Mouse (Mus musculus): ENCODE measurements around the gene Pip4k2c.
A peak's percentile ranks its signal among the peaks of the same experiment; 100 is the strongest.

The Pip4k2c gene

DNA sequence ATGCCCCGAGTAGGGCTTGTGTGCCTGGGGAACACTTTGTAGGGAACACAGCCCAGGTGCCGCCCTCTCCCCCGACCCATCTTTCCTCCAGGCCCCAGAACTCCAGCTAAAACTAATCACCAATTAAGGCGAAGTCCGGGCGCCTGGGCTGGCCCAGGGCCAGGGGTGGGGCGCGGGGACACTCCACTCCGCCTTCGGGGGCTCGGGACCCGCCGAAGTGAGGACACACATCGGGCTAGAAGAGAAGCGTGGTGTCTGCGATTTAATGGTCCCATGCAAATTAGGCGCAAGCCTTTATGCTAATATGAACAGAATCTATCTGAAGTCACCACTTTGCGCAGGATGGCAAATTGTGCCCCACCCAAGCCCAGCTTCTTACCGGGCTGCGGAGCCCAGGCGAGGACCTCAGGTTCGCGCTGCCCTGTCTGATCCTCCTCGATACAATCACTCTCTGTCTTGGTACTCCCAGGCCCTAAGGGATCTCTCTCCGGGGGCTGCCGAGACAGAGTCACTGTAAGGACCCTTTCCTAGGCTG lies 22.2 kb downstream of the Pip4k2c start:
- no peak for DNase-seq (ENCODE audit: low read depth, low spot score)

DNA sequence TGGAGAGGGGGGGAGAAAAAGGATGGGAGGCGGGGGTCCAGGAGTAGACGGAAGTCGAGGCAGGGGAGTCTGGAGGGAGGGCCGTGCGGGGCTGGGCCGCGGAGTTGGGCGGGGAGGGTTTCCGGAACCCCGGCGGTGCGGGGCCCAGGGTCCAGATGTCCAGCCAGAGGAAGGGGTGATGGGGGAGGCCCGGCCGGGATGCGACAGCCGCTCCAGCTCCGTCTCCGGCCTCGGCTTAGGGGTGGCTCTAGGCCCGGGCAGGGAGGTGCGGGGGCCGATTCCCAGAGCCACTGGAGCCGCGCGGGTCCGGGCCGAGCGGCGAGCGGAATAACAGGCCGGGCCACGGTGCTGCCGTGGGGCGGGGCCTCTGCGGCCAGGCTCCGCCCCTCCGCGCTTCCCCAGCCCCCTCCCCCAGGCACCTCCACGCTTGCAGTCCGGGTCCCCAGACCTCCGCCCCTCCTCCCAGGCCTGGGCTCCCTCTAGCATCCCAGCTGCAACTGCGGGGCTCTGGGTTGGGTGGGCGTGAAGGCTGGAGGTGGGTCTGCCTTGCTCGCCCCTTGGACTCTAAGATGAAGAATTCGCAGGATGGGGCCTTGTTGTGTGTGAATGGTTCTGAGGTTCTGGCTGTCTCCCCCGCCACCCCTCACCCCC lies 22.8 kb downstream of the Pip4k2c start:
- peak; percentile 86 for DNase-seq (ENCODE audit: low read depth, low spot score)

DNA sequence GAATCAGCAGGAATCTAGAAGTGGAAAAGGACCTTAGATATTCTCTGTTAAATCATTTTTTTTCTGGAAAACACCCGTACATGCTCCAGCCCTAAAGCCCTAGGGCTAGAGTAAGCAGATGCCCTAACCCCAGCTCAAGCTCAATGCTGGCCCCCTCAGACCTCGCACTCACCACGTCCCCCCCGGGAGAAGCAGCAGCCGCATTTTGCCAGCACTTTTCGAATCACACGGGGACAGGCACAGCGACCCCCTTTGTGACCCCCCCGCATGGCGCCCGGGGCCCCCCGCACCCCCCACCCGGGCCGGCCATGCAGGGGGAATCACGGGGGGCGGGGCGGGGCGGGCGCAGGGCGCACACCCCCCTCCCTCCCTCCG lies 23.3 kb downstream of the Pip4k2c start:
- no peak for DNase-seq (ENCODE audit: low read depth, low spot score)

DNA sequence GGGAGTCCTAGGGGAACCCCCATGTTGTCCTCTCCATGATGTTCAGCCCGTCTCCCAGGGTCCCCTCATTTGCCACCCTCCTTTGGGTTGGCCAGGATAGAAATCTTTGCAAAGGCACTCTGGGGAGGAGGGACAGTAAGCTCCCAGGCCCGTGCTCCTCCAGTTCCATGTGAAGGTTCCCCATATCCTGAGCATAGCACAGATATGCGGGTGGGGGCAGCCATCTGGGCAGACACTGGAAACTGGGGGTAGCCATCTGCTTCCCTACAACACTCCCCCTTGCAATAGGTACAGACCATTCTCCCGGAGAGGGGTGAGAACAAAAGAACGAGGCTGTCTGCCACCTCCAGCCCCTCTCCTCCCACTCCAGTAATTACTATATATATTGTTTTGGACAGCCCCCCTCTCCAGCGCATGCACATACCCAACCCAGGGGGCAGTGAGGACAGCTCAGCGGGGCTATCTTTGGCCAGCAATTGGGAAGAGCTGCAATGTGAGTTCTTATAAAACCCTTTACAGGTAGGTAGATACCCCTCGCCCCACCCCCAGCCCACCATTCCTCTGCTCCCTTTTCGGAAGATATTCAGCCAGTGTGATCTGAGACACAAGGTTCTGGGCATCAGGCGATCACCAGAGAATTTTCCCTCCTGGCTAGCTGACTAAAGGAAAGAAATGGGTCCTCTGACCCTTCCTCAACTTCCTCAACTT lies 23.9 kb downstream of the Pip4k2c start:
- no peak for DNase-seq (ENCODE audit: low read depth, low spot score)

DNA sequence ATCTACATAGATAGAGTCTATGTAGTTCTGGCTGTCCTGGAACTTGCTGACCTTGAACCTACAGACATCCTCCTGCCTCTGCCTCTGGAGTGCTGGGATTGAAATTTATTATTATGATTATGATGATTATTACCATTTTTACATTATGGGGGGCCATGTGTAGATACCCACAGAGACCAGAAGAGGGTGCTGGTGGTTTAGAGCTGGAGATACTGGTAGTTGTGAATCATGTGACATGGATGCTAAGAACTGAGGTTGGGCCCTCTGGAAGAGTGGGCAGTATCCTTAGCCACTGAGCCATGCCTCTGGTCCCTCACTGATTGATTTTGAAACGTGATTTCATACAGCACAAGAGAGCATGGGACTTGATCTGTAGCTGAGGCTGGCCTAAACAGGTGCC lies 24.9 kb downstream of the Pip4k2c start:
- DNase-seq (ENCODE audit: low read depth, low spot score) = peak; percentile 31

DNA sequence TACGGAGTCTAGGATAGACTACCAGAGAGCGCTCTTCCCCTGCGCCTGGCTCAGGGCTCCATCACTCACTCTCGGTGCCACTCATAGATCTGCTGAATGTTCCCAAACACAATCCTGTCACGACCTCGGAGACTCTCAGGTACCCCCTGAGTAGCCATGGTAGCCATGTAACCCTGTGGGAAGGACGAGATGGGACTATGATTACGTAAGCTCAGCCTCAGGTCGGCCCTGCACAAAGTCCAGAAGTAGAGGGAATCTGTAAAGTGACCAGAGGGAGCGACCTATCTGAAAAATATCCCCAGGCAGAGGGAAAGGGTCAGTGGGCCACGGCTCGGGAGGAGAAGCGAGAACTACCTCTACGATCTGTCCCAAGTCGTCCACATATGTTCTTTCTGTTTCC lies 25.9 kb downstream of the Pip4k2c start:
- no peak for DNase-seq (ENCODE audit: low read depth, low spot score)

DNA sequence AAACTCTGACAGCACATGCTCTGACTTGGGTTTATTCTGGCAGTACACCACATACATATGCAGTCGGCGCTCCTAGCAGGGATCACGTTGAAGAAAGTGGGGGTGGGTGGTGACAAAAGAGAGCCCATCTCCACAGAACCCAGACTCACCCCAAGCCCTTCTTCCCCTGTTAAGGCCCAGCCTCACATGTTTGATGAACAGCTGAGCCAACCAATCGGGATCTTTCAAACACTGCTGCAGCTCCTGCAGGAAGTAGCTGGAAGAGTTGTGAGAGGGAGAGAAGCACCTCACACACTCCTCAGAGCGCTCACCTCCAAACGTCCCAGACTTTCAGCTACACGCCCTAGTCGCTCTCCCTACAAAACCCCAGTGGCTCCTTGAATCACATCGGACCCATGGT lies 26.3 kb downstream of the Pip4k2c start:
- peak; percentile 86 for DNase-seq (ENCODE audit: low read depth, low spot score)

DNA sequence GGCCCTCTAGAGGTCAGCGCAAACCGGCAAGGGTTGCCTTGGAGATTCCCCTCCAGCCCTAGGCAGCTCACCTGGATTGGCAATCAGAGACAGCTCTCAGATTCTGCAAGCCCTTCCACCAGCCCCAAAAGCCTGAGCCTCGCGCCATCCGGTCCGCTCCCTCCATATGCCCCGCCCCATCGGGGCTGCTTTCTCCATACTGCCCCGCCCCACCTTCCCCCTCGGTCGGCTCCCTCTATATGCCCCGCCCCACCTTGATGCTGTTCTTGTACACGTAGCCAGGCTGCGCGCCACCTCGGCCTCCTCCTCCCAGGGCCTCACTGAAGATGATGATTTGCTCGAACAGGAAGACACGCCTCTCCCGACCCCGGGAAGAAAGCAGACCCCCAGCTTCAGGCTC lies 27.6 kb downstream of the Pip4k2c start:
- peak; percentile 93 for DNase-seq (ENCODE audit: low read depth, low spot score)

DNA sequence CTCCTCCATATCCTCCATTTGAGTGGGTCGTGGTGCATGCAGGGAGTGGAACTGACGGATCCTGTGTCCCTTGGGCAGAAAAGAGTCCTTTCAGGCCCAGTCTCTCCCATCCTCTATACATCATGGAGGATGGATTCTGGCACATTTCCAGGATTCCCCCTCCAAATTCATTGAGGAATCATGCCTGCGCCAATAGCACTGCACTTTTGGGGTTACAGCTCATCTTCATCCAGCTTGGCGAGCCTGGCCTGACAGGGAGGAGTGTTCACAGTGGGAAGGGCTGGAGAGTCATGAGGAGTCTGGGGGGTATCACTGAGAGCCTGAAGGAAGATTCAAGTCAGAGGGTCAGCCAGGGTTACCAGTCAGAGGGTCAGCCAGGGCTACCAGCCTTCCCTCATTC lies 28.8 kb downstream of the Pip4k2c start:
- no peak for DNase-seq (ENCODE audit: low read depth, low spot score)

DNA sequence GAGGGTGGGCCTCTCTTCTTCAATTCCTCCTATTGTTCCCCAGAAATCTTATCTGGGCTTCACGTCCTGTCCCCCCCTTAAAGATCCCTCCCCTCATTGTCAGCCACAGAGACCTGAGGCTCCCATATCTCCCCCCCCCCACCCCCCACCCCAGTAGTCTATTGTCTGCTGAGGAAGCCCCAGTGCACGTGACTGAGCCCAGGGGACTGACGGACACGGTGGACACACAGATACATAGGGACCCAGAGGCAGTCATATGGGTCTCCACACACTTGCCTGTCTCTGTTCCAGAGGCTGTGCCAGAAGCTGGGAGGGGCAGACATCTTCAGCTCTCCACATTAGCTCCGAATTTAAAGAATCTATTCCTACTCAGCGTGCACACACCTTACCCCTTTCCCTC lies 29.8 kb downstream of the Pip4k2c start:
- no peak for DNase-seq (ENCODE audit: low read depth, low spot score)

DNA sequence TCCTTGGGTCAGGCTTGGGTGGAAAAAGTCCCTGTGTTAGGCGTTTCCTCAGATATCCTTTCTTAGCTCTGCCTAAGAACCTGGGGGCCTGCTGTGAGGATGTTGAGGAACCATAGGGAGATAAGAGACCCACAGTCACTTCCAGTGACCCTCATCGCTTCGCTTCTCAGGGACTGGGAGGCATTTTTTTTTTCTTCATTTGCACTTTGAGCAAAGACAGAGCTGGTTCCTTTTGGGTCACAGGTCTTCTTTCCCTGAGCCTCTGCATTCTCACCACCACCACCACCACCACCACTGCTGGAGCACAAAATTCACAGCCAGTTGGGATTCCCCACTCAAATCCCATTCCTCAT lies 30.7 kb downstream of the Pip4k2c start:
- DNase-seq (ENCODE audit: low read depth, low spot score) = no peak

DNA sequence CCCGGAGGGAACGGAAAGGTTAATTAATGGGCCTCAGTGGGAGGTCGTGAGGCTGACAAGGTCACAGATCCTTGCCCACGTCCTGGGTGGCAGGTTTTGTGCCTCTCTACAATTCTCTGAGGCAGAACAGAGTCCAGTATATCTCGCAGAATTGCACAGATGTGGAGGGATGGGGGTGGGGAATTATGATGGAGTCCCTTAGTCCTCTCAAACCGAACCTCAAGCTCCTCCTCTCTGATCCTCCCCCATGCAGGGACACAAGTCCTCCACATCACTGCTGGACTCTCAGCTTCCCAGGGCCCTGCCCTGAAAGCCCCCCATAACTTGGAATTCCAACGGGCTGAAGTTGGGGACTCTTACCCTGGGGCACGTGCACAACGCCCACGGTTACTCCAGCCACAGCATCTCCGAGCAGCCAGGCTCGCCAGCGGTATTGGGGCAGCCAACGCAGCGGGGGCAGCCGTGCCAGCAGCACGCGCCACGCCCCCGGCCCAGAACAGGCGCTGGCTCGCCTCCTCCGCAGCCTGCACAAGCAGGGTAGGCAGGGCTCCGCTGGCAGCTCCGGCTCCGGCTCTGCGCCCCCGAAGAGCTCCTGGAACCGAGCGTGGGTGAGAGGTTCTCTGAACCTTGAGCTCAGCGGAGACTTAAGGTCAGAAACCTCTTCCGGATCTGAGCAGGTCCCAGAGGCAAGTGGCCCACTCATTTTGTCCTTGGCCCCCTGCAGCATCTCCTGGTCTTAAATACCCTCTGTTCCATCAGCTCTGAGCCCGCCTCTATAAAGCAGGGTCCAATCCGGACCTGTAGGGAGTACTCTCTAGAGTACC lies 31.3 kb downstream of the Pip4k2c start, which contains the start of gene Slc26a10:
Gene Slc26a10, minus strand, starts transcription at position 775 of the 824 bp plus-strand sequence.
- no peak for DNase-seq (ENCODE audit: low read depth, low spot score)

DNA sequence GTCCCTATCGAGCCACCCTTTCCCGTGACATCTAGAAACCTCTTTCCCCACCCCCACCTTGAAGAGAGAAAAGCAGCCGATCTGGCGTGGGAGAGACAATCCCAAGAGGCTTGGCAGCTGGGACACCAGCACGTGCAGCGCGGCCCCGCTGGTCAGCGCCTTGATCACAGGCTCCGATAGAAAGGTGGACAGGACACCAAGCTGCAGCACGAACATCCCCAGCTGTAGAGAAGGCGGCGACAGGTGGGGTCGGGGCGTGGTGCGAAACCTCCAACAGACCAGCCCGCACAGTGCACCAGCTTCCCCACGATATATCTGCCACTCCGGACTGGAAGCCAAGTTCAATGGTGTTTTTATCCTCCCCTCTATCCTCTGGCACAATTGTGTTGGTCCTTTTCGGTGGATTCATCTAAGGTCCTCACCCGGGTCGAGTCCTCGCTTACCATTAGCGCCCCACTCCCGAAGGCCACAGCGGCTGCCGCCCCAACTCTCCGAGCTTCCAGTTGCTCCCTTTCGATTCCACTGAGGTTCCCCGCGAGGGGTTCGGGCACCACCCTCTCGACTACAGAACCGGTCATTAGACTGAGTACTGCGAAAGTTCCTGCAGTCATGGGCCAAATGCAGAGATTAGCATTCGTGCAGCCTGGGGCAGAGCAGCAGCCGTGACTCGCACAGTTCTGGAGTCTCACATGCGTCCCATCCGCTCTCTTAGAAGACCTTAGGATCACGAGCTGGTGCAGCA lies 32.9 kb downstream of the Pip4k2c start:
- no peak for DNase-seq (ENCODE audit: low read depth, low spot score)

DNA sequence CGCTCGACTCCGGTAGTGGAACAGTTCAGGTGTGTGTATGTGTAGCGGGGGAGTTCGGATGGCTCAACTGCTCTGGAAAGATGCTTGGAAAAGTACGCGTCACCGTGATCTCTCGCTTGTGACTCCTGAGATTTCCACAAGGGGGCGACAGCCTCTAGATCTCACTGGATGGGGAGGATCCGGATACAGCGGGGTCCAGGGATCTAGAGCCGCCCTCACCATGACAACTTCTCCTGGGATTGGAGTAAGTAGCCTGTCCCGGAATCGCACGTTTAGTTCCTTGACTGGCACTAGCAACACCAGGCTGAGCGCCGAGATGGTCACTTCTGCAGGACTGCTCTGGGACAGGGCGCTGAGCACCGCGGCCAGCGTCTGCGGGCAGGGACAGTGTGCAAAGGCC lies 33.7 kb downstream of the Pip4k2c start:
- DNase-seq (ENCODE audit: low read depth, low spot score) = peak; percentile 91

DNA sequence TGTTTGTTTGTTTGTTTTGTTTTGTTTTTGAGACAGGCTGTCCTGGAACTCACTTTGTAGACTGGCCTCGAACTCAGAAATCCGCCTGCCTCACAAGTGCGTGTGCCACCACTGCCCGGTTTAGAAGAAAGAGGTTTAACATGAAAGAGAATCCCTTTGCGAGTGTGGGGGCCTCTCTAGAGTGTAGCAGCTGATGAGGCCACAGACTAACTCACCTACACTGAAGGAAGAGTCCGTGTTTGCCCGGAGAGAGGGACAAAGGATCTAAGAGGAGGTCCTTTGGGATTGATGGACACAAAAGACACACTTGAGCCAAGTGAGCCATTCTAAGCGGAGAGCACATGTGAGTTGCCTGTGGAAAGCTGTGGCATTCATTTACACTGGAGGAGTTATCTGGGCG lies 34.1 kb downstream of the Pip4k2c start:
- no peak for DNase-seq (ENCODE audit: low read depth, low spot score)

DNA sequence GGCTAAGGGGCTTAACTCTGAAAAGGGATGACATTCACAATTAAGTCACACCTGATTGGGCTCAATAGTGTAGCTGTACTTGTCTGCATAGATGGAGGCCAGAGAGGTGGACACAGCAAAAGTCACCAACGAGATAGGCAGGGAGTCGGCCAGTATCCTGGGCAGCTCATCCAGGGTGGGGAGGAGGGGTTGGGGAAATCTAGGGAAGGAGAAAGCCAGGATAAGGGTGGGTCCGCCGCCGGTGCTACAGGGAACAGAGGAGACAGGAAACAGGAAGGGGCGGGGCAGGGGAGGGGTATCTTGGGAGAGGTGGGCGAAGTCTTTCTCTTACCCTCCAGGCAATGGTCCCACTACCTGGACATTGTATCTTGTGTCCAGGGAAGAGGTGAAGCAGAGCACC lies 34.6 kb downstream of the Pip4k2c start:
- DNase-seq (ENCODE audit: low read depth, low spot score) = peak; percentile 60

DNA sequence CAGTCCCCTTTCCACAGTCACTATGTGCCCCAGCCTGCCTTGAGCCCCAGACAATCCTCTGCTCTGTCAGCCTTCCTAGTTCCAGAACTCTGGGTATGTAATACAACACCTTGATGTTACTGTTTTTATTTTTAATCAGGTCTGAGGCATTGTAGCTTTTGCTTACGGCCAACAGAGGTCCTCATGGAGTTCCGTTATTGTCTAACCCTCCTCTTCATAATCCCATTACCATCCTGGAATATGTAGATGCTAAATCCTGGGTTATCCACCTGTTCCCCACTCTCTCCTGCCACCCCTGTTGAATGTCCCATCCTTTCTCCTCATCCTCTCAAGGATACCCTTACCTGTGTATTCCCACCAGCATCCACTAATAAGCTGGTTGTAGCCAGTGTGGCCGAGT lies 35.2 kb downstream of the Pip4k2c start:
- no peak for DNase-seq (ENCODE audit: low read depth, low spot score)

DNA sequence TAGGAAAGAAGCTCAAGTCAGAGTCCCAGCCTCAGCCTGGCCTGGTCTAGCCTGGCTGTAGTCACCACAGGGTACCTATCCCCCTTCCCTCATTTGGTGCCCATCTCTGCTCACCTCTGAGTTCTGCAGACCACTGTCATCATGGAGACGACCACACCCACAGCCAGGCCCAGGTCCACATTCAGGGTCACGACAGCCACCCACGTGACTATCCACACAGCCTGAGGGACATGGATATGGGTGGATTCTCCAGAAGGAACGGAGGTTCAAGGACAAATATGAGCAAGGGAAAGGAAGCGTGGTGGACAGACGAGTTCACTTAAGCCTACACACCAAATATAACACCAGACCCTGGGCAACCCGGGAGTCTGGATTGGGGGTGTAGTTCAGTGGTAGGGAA lies 37.2 kb downstream of the Pip4k2c start:
- DNase-seq (ENCODE audit: low read depth, low spot score) = no peak

DNA sequence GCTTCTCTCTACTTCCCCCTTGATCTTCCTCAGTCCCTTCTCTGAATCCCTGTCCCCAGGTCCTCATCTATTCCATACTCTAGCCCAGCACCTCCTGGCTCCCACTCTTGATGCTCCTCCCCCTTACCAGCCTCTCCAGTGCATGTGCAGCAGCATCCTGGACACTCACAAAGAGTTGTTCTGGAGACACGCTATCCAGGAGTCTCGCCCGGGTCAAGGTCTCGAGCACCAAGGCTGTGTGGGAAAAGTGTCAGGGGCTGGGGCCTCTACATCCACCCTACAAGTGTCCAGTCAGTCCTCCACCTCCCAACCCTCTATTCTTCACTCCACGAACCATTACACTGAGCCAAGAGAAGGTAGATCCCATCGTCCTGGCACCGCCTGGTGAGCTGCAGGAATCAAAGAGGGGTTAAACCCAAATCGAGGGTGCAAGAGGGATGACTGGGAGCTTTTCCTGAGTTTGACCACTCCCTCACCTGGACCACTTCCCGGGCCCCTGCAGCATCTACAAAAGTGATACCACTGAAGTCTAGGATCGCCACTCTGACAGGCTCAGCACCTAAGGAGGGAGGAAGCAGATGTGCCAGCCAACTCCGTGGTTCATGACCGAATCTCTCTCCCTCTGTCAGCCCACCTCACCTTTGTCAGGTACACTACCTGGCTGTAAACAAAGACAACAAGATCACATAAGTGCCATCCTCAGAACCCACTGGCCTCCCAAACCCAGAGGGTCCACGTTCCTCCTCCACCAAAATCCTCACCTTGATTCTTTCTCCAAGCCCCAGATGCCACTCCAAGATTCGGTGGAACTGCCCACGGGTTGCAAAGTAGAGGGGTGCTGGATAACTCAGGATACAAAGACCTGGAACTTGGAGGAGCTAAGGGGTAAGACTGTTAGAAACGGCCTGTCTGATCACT lies 38.0 kb downstream of the Pip4k2c start:
- no peak for DNase-seq (ENCODE audit: low read depth, low spot score)

DNA sequence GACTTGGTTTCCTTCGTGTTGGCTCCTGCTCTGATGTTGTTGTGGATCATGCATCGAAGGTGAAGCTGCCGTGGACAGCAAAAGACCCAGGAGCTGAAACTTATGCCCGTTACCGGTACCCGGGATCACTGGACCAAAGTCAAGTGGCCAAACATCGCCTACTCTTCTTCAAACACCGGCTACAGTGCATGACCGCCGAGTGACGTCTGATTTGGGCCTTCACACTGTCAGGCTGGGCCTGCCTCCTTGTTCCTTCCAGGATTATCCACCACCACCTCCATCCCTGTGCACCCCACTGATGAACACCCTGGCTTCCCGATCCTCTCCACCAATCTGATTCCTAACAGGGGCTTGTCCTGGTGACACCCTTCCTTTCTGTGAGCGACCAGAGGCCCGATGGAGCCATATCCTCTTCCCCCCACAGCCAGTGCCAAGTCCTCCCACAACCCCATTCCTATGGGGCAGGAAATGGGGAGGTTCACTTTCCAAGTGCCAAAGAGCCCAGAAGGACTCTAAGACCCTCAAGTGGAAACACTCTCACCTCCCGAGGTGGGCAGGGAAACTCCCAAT lies 39.7 kb downstream of the Pip4k2c start:
- peak; percentile 7 for DNase-seq (ENCODE audit: low read depth, low spot score)
